Mouse (Mus musculus) right cerebral cortex, postnatal 25 days (tissue): ENCODE measurements at regions not wholly inside any gene's neighbourhood (a gene's known extent, or its start where the extent isn't known, plus 50 kb on each side); places are given as distances from the start of the nearest gene placed in this dataset.

Experiments
- DNase-seq: peaks from one replicate; pipeline ENCODE4 v3.0.0; 2022

DNA sequence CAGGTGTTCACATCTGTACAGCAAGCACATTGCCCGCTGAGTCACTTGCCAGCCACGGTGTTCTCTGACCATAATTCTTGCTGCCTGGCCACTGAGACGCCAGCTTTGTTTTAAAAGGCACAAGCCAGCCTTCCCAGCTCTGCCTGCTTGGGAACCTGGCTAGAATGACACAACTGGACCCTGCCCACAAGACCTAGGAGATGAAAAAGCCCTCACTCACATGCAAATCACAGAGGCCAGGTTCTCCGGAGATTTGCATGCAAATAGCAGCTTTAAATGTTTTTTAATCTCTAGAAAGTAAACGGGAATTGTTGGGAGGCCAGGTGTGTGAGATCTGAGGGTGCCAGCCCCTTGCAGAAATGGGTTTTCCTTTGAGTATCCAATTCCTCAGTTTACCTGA lies 71.9 kb downstream of the 1810010D01Rik start:
- no peak for DNase-seq

DNA sequence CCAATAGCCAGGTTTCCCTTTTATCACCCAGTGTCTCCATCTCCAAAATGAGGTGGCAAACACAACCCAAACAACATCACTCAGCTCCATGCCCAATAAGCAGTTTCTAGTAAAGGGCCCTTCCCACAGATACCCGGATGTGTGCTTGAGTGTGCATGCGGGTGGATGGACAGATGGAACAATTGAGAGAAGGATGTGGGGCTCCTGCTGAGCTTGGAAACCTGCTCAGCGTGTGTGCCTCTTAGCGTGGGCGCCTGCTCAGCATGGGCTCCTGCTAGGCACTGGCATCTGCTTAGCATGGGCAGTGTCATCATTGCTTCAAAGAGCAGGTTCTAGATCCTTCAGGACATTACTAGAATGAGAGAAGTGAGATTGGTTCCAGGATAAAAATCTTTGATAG lies 75.4 kb downstream of the 1810010D01Rik start:
- no peak for DNase-seq

DNA sequence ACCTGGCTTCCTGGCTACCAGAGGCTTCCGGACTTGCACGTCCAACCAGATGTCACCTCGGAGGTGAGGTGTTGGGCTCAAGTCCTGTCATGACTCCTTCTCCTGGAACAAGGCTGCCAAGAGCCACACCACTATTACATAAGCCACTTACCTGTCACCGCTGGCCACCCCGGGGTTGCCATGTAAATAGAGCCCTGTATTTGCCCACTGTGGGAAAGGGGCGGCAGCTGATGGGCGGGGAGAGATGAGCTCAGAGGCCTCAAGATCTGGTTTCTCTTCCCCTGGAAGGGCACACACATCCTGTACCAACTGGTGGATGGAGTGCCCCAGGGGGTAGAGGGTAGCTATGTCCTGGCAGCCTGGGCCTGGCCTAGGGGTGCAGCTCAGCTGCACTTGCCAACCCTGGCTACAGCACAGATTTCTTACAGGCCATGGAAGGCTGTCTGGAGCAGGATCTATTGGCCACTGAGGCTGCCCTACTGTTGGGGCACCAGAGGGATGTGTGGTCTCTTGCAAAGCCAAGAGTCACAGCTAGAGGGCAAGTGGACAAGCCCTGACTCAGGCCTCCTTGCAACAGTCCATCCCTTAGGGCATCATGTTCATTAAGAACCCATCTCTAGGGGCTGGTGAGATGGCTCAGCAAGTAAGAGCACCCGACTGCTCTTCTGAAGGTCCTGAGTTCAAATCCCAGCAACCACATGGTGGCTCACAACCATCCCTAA lies 76.3 kb downstream of the 1810010D01Rik start:
- DNase-seq = no peak

DNA sequence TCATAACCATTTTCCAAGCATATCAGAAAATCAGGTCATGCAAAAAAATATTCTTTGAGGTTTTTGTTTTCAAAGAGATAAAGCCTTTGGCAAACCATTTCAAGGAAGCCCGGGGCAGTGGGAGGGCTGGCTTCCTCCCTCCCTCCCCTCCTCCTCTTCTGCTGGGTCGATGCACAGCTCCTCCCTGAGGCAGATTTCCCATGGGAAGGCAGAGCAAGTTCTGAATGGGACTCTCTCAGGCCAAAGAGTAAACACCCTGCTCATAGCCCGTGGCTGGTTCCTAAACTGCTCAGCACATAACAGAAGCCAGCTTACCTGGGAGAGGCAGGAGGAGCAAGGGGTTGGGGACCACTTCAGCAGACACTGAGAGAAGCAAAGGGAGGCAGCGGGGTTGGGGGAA lies 77.9 kb downstream of the 1810010D01Rik start:
- no peak for DNase-seq

DNA sequence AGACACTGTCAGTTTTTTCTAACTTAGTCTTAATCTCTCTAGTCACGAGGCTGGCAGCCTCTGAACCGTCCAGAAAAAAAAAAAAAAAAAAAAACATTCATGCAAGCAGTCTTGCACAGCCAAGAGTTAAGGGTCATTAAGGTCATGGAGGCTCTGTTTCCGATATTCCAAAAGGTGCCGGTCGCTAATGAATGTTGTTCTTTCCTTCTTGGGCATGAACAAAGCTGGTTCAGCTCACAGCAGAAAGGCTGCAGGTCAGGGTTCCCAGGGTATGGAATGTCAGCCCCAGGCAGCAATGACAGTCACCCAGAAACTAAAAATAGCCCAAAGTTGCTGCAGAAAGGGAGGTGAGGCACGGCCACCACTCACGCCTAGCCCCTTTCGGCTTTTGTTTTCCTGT lies 80.3 kb downstream of the 1810010D01Rik start:
- DNase-seq = no peak

DNA sequence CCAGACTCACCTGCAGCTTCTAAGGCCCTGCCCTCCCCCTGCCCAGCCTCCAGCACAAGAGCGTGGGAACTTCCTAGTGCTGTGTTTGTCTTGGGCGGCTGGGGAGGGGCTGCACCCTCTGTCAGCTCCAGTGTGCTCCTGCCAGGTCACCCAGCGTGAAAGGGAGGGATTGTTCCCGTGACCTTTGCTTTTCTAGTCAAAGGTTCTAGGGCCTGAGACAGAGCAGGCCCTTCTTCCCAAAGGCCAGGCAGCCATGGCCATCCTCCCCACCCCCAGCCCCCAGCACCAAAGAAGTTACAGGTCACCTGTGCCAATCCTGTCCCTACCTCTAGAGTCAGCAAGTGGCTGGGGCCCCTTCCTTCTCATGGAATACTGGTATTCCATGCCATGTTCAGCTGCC lies 80.7 kb downstream of the 1810010D01Rik start:
- no peak for DNase-seq

DNA sequence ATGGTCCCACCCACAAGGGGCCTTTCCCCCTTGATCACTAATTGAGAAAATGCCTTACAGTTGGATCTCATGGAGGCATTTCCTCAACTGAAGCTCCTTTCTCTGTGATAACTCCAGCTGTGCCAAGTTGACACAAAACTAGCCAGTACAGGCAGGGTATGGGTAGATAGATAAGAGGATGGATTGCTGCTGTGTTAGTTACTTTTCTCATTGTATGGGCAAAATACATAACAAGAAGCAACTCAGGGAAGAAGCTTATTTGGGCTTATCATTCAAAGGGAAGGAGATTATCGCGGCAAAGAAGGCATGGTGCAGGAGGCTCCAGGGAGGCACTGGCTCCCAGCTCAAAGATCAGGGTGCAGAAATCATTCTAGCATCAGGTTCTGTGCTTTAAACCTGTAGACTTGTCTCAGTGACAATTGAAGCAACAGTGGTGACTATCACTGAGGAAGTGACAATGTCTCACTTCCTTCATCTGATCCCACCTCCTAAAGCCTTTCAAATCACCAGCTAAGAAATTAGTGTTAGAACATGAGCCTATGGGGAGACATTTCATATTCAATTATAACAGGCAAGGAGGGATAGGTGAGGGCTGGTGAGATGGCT lies 83.8 kb downstream of the 1810010D01Rik start:
- DNase-seq = no peak

DNA sequence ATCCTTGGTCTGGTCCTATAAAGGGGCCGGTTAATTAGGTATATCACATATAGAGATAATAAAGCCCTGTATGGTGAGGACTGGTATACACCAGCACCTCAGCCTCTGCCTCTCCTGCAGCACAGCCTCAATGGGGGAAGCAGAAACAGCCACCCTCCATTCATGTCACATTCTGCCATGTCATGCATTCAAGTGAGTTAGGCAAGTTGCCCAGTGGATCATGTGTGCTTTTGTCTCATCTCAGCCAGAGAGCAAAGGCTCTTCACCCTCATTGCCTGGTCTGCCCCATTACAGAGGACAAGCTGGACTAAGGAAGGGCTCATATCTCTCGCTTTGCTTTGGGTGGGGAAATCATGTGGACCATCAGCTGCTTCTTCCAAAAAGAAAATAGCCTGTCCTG lies 85.4 kb downstream of the 1810010D01Rik start:
- DNase-seq = no peak

DNA sequence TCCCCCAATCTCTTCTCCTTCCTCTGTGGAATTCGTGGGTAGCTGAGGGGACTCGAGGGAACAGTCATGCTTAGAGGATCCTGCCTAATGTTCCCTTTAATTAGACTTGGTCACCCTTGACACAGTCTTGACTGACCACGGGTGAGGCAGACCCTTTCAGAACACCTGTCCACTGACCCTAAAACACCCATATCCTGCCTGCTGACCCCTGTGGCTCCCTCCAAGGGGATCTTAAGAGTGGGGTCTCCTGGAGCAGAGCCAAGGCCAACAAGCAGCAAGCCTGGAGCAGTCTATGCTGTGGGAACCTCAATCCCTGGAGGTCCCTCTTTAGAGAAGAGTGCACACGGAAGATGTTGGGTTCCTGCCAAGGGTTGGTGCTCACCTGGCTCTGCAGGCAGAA lies 89.5 kb downstream of the 1810010D01Rik start:
- DNase-seq = no peak

DNA sequence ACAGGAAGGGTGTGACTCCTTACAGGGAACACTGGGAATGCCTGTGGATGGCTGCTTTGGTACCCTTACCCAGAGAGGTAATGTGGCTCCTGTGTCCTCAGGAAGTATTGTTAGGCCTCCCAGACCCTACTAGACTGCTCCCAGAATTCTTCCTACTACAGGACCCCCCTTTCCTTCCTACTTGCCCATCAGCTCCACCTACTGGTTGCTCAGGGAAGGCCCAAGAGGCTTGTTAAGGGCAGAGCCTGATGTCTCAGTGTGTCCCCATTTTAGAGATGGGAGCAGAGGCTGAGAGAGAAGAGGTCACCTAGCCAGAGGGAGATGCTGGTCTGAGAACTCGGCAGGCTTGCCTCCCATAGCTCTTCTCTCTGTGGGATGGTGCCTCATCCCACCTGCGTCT lies 93.3 kb downstream of the 1810010D01Rik start:
- DNase-seq = no peak

DNA sequence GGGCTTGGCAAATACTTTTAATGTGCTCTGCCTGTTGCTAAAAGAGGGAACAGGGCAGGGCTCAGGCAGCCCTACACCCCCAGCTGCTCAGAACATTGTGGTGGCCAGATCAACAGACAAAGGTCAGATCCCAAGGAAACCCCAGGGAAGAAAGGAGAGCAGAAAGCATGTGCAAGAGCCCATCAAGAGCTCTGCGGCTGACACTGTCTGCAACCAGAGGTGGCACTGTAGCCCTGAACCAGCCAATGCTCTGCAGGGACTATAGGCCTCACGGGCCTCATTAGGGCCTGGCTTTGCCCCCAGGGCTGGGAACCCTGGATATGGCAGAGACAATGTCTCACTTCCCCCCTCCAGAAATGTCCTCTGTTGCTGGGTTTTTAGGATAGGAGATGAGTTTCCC lies 93.8 kb downstream of the 1810010D01Rik start:
- no peak for DNase-seq

DNA sequence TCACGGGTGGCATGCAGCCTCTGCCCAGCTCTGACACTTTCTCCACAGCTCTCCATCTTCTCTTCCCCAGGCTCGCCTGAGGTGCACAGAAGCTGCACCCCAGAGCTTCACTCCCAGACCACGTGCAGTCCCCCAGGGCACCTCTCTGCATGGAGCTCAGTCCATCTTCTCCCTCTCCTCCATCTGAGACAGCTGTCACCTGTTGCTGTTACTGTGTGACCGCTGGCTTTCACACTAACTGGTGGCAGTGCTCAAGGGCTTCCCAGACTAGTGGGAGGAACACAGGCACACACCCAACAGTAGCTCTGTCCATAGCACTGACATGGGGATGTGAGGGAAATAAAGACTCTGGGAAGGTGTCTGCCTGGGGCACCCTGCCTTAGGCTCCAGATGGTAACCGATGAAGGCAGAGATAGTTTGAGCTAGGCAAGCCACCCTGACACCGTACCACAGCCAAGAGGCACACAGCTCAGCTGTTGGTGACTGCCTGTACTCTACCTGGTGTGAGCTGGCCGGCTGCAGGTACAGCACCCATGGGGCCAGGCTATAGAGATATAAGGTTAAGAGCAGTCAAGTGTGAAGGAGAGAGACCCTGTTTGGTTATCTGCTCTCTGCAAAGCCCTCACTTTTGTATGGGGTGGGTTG lies 94.9 kb downstream of the 1810010D01Rik start:
- no peak for DNase-seq

DNA sequence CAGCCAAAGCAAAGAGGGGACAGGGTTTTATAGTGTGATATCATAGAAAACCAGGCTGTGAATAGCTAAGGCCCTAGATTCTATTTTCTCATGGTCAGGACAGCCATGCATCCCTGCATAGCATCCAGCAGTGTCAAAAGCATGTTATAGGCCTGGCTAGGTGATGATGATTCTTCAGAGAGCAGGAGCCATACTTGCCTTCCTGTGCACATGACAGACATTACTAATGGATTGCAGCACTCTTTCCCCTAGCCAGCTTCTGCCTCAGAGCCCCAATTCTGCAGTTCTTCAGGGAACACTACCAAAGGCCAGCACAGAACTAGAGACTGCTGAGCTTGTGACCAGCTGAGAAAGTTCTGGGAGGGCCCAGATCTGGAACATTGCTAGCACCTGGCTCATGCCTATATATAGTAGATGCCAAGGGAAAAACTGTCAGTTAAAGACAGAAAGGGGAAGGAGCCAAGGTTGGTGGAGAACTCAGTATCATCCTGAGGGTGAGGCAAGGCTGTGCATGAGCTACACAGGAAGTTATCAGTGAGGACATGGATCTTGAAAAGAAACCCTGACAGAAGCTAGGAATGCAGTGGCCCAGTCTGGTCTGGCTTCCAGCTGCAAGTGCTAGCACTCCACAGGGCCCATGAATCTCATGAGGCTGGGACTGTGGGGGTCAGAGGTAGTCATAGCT lies 95.6 kb downstream of the 1810010D01Rik start:
- DNase-seq = no peak

DNA sequence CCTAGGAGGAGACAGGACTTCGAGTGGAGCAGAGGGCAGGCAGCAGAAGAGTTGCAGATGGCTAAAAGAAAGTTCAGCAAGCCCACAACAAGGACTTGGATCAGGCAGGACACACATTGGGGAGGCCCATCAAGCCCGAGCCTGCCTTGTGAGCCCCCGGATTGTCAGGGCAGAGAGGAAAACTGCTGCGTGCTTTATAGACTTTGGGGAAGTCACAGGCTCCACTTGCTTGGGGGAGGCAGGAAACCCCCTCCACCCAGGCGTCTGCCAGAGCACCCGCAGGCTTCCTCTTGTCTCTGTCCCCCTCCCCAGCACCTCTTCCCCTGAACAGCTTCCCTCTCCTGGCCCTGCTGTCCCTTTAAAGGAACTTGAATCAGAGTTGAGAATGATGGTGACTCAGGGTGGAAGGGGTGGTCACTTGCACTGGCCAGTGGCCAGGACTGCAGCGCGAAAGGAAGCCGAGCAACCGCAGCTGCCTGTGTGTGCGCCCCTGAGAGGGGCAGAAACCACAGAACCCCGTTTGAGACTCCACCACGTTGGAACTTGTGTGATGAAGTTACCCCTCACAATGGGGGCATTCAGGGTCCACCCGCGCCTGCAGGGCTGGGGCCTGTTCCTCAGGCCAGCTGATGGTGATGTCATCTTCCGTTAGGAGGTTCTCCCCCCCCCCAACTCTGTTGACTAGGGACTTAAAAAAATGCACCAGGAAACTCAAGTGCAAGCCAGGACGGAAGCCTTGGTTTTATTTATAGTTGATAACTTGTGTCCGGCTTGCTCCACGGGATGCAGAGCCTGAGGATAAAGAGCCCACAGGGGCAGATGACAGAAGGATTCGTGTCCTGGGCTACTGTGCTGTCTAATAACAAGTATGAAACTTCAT lies 96.4 kb downstream of the 1810010D01Rik start:
- DNase-seq = peak; percentile 55

DNA sequence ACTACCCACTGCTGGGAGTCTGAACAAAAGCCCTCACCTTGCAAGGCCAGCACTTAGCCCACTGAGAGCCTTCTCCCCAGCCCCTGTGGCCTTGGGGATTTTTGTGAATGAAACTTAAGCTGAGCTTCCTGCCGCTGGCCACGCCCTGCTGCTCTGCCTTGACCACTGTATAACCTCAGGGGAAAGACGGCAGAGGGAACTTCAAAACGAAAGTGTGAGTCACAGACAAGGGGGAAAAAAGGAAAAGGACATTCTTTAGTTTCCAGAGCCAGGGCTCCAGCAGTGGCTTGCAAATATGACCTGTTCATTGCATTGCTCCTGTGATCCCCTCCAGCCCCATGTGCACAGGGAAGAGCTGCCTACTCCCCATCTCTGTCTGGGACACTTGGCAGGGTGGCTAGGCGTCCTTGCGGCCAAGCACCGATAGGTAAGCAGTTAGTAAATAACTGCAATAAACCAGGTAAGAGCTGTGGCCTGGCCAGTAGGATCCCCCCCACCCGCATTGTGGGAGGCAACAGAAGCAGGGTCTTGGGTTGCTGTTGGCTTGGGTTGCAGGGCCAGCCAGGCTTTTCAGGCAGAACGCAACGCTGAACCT lies 97.2 kb downstream of the 1810010D01Rik start:
- DNase-seq = no peak

DNA sequence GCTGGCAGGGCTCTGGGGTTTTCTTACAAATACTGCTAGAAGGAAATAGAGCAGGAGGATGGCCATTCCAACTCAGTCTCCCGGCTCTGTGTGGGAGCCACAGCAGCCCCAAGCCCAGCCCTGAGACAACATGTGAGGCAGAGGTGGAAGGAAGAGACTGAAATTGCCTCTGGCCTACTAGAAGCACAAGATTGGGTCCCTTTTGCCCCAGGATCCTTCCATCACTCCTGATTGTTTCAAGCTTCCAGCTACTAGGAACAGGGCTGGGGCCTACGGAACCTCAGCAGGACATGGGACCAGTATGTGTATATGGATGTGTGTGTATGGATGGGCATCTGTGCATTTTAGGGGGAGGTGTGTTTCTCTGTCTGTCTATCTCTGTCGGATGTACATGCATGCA lies 97.9 kb downstream of the 1810010D01Rik start:
- no peak for DNase-seq

DNA sequence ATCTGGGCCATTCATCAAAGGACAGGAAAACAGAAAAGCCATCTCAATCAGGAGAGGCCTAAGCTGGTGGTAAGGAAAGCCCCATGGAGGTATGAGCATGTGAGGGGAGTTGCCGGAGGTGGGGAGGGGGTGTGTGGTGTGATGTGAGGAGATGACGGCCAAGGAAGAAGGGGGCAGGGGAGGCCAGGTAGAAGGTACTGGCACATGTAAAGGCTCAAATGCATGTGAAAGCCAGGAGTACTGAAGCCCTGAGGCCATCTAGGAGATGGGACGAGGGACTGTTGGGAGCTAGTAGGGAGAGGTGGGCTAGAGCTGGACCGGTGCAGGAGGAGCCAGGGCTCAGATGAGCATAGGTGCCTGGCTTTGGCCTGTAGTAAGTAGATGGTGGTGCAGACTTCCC lies 98.4 kb downstream of the 1810010D01Rik start:
- no peak for DNase-seq

DNA sequence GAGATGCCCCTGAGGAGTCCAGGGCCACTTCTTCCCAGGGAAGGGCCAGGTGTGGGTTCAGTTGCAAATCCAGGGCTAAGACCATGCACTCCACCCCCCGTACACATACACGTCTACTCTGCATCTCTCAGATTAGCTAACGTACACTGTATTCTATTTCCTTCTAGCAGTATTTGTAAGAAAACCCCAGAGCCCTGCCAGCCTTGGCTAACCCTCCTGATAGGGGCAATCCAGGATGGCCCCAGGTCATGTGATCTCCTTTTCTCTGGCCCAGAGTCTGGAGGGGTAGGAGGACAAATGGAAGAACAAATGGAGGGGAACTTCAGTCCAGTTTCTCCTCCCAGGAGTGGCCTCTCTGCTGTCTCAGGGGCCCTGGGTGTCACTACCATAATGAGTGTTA lies 98.9 kb downstream of the 1810010D01Rik start:
- no peak for DNase-seq

DNA sequence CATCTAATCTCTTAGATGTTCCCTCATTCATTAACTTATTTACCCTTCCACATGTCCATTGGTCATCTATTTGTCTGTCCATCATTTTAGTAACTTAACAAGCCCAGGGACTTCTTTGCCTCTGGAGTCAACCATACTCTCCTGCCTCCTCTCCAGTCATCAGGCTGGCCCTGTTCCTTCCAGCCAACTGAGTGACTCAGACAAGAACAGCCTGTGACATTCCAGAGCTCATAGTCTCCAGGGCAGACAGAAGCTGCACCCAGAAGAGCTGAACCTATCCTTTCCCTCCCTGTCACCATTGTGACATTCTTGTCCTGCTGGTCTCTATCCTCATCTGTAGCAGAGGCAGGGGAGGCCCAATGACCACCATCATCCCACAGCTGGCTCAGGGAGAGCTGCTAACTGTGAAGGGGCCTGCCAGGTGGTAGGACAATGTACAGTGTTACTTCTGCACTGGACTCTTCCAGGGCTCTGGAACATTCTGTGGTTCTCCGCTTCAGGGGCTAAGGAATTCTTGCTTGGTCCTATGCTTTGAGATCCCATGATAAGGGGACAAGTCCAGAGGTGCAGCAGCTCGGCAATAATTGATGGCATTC lies 100.2 kb downstream of the 1810010D01Rik start:
- DNase-seq = no peak

DNA sequence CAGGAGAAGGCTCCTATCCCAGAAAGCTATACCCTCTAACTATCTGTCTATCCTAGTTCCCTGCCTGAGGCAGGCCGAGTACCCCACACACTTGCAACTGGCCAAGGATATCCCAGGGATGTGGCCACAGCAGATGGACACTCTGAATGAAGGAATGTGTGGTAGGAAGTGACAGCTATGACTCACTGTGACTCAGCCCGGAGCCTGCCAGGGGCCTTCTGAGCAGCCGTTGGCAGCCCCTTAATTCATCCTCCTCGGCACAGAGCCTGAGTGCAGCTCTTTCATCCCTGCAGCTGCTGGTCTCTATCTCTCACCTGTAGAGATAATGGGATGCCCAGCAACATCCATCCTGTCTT lies 101.4 kb downstream of the 1810010D01Rik start:
- DNase-seq = peak; percentile 33

DNA sequence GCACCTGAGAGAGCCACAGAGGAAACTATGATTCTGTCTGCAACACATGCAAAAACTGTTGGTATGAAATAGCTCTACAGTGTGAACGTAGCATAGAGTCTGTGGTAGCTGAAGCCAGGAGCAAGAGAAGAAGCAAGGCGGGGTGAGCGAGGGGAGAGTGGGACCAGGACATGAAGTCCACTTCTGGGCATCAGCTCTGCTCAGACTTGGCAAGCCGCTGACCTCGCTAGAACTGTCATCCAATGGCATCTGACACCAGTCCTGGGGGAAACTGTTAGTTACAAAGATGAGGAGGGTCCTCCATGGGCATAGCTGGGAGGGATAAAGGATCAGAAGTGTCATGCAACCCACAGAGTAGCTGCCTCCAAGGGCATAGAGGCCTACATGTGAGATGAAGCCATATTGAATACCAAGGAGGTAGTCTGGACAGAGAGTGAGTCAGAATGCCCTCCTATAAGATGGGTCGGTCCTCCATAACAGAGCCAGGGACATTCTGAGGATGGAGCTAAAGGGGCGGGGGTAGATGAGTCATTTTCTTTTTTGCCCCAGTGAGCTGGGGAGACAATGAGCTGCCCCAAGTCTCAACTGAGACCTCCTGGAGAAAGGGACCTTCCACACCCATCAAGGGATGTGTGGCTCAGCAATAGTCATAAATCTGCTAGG lies 102.0 kb downstream of the 1810010D01Rik start:
- DNase-seq = no peak

DNA sequence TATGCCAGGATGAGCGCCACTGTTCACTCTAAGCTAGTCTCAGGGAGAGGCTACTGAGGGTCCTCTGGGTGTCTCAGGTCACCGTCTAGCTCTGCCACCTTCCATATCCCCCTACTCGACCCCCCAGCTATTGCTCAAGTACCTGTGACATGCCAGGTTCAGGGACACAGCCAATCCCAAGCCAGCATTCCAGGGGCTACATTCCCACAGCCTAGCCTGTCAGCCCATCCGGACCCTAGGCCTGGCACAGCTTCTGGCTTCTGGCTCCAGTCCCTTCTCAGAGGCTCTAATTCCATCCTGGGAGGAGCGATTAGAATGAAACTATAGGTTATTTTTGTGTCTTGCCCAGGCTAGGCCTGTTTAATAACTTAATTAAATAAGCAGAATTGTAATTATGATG lies 105.2 kb downstream of the 1810010D01Rik start:
- DNase-seq = no peak
